Mouse (Mus musculus) megakaryocyte progenitor cell, adult 5-6 weeks (primary cell): Measurements from ENCODE around the gene I0C0044D17Rik. TPM values are rescaled to one million over a fixed set of nuclear protein-coding genes. Genes with fewer than 3 reads are reported as not detected.

ENCODE experiments used
- ATAC-seq: replicated peaks from 2 replicates; pipeline ENCODE4 v1.8.0; 2016; ENCODE audit warnings: mild to moderate bottlenecking, moderate TSS enrichment, inconsistent platforms; ENCODE audit not compliant: poor library complexity
- total RNA-seq, 2 experiments: library from RNA; stranded (forward) in 1 of 2; stranded (reverse) in 1 of 2; fragments of 157-497, 149-512 nt in 1 of 2; fragments of 200-1000 nt in 1 of 2; gene quantifications; 2 replicates each; pipeline versions ENCODE4 v1.2.3 to v1.2.4; 2015 to 2017

The I0C0044D17Rik gene
- total RNA-seq, 2 experiments from 2014 or later: not detected

DNA sequence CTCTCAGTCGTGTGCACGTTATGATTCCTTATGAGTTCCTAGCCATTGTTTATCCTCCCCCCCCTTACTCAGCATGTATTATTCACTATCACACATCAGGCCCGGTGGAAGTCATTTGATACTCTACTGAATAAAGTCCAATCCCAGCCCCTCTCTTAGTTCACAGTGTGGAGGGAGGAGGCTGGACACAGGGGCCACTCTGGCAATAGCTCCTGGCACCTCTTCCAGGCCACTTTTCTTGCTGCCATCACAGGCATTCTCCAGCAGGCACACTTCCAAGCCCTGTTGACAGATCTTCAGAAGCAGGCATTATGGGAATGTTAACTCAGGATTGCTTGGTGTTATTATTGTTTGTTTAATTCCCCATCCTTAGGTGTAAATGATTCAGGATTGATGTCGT lies 11.1 kb upstream of the I0C0044D17Rik start:
- ATAC-seq: no peak

DNA sequence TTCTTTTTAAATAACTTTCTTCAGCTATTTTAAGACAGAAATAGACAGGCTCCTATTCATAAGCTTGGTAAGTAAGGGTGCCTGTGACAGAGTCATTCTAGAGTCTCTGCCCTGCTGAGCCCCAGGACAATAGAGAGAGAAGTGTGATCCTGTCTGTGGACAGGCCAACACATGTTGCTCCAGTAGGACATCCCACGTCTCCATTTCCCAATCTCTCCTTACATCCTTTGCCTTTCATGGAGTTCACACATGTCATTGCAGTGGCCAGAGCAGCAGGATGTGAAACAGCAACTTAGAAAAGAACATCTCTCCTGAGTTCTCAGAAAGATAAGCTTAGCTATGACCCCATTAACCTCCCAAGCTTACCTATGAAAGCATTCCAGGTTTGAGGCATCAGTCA lies 8.1 kb upstream of the I0C0044D17Rik start:
- no peak for ATAC-seq

DNA sequence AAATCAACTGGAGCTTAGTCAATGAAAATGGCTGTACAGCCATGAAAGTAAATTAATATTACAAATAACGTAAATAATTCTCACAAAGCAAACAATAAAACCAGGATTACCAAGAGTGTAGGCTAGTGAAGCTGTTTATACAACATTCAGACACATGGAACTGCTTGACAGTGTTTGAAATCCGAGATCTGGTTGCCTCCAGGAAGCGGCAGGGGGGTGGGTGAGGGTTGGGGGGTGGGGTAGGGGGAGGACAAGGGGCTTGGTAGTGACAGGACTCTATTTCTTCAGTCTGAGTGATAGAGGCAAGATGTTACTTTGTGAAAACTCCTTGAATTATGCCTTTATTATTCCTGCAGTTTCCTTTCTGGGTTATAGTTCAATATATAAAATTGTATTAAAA lies 3.1 kb upstream of the I0C0044D17Rik start:
- ATAC-seq: no peak

DNA sequence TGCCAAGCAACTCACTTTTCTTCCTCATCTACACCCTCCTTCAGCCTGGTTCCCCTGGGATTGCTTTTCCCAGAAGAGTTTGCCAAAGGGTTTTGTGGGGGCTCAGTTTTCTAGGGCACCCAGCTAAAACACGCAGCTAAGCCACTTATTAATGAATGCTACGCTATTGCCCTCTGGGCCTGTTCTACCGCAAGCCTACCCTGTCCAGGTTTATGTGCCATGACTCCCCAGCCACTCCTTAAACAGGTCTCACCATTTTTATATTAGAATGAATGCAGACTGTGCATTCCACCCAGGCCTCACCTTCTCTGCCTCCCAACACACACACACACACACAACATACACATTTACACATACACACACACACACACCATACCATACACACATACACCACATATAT lies 593 bp downstream of the I0C0044D17Rik start:
- no peak for ATAC-seq

DNA sequence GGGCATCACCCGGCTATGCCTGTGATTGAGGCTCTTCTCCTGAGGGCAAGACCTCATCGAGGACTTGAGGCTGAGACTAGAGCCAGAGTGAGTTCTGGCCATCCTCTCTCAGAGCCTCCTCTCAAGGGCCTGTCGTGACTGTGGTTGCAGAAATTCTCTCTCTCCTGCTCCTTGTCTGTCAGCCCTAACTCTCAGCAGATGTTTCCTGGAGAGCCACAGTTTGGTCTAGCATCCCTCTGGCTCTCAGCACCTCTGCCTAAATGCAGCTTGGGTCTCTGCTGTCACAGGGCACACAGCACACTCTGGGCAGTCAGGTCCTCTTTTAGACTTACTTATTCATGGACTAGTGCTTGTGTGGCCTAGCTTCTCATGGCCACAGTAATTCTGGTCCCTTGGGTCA lies 1.2 kb downstream of the I0C0044D17Rik start:
- no peak for ATAC-seq

DNA sequence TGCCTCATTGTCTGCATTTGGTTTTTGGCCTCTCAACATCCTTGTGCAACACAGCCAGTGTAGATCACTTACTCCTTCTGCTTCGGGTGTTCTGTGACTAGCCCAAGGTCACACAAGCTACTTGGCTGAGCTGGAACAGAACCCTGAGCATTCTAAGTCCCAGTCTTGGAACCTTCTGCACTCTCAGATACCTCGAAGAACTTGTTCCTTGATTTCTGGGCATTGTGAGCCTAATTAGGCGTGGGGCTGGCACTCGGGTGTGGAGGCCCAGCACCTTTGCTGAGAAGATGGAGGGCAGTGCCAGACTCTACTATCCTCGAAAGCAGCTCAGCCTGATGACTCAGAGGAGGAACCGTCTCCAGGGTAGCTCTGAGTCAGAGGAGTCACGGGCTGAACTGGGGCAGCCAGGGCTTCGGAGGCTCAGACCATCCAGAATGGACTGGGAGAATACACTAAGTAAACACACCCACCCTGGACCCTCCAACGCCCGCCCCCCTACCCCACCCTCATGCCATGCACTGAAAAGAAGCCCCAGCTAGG lies 4.4 kb downstream of the I0C0044D17Rik start:
- no peak for ATAC-seq

DNA sequence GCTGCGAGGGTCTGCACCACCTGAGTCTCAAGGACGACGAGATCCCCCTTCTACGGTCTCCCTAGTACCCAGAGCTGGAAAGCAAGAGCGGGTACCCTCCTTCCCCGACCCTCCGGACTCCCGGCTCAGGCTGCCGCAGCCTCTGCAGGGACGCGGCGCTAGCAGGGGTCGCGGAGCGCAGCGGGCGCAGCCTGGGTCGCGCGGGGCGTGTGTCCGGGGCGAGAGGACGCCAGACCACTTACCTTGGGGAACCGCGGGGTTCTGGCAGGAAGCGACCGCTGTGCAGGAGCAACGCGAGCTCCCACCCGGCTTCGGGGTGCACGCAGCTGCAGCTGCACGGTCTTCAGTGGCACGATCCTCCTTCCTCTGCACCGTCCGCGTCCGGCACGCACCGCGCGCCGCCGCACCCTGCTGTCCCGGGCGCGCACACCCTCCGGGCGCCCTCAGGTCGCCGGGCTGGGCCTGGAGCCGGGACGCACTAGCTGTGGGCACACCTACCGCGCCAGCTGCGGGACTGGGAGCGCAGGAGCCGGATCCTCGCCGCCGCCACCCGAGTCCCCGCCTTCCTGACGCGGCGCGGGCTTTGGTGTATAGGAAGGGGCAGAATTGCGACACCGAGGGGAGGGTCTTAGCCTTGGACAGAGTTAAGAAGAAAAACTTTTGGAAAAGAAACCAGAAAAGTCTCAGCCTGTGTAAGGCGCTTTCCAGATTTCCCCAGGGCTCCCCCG lies 6.3 kb downstream of the I0C0044D17Rik start, which contains the start of gene Kank4:
TSS of gene Kank4 (minus strand) at position 354 of the 728 bp plus-strand sequence.
- peak; percentile 50 for ATAC-seq

DNA sequence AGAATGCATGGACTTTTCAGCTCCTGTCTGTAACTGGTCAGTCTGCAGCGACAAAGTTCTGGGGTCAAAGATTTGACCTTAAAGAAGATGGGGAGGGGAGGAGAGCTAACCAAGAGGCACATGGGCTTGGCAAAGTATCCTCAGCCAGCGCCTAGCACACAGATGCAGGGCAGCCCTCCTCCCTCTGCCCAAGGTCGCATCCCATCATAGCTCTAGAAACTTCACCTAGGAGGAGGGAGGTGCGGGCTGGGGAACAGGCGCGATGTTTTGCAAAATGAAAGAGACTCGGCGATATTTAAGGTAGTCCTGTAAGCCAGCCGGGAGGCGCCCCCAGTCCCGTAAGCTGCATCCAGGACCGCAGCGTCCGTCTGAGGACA lies 6.8 kb downstream of the I0C0044D17Rik start:
- ATAC-seq: no peak

DNA sequence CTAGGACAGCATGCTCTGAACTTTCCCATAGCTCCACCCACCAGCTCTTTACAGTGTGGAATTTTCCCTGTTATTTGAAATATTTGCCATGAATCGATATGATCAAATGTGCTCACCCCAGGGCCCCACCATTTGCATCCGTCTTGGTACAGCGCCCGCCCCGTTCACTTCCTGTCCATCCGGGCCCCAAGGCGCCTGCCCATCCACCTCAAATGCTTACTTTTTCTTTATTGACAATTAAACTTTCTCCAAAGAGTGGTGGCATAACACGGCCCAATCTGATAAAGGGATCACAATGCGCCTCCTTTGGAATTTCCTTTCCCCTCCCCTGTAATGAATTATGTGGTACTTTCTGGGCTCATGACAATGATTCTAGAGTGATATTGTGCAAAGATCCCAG lies 17.3 kb downstream of the I0C0044D17Rik start:
- no peak for ATAC-seq

DNA sequence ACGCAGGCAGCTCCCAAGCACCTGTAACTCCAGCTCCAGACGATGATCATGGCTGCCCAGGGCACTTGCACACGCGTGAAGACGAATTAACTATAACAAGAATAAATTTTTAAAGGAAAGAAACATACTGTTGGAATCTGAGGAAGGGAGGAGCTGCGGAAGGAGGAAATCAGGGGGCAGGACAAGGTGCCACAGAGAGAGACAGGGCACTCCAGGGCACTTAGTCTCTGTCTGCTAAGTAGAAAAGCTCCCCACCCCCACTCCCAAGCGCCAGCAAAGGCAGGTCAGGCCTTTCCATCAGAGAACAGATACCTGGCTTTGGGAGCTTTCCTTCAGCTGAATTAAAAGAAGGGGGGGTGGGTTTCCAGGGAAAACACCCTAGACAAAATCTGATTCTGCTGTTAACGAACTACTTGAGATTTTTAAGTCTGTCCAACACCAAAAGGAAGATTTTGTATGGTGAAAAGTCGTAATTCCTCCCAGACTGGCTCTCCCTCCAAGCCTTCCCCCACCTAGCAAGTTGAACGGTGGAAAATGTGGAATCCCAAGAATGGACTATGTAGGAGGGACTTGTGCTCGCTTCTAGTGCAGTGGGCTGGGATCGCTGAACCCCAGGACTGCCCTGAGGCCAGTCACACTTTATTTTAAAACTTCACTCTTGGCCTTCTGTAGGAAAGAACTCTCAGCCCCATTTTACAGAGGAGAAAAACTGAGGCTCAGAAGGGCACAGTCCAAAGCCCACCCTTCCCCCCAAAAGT lies 18.2 kb downstream of the I0C0044D17Rik start:
- no peak for ATAC-seq

DNA sequence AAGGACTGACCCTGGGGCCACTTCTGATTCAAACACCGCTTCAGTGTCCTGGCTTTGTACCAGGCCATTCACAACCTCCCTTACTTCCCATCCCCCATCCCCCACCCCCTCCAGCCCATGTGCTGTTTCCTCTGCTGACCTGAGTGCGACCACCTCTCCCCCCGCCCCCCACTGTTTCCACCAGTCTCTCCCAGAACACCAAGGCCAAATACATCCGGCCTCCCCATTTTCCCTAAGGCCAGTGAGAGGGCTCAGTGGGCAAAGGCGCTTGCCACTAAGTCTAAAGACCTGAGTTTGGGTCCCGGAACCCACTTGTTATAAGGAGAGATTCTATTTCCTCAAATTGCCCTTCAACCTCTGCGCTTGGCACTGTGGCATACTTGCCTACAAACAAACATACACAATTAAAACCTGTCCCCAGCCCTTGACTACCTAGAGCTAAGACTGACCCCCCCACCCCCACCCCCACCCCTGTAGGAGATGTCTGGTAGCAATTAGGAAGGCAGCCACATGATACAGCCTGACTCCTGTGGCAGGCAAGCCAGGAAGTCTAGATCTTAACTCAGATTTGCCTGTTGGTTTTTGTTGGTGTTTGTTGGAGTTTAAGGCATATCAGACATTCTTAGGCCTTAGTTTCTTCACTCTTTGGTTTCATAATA lies 19.0 kb downstream of the I0C0044D17Rik start:
- no peak for ATAC-seq

DNA sequence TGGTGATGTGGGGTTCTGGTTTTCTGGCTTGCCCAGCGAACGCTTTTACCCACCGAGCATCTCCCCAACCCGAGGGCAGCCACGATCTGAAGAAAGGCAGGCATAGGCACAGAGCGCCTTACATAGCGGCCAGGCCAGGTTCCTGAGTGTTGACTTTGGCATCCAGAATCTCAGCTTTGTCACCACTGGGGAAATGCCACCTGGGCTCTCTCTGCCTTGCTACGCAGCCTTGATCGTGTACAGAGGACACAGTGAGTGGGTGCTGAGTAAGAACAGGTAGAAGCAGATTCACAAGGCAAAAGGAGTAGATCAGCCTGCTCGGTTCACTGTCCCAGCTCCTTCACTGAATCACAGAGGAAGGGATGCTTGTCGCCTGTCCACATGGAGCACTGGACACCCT lies 21.9 kb downstream of the I0C0044D17Rik start:
- ATAC-seq: no peak

DNA sequence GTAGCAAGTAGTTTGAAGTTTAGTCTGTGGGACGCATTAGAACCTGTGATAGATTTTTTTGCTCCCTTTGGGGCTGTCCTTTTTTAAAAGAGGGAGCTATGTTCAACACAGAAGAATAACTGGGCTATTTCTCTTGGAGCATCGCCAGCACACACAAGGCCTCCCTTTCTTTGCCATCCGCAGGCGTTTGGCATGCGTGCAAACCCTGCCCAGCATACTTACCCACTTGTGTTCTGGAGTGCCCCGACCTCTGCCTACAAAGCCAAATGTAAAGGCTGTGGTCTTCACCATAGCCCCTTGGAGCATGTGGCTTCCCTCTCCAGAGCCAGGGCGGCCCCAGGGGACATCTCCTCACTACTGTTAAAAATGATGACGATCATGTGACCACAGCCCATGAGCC lies 22.8 kb downstream of the I0C0044D17Rik start:
- no peak for ATAC-seq

DNA sequence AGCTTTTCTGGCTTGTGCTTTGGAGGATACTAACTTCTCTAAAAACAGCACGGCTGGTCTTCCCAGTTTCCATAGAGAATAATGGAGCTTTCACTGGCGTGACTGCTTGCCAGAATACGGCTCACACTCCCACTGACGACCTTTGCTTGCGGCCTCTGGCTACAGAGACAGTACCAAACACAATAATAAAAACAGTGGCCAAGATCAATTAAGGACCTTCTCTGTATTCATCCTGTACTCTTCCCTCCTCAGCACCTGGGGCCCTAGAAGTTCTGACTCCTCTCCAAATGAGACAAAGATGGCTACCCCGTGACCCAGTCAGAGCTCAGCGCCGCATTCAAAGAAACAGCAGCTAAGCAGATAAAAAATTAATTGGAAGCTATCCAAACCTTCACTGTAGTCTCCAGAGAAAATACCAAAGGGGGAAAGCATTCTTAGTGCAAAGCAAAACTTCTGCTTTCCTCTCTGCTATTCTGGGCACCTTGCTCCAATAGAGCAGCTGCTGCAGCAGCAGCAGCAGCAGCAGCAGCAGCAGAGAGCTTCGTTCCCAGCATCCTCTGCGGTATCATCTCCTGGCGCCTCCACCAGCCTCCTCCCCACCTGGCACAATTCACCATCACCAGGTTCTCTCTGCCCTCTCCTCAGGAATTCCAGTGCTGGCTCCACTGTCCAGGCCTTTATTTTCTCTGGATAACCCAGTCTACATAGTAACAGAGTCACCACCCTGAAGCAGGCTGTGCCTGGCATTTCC lies 26.9 kb downstream of the I0C0044D17Rik start:
- ATAC-seq: no peak

DNA sequence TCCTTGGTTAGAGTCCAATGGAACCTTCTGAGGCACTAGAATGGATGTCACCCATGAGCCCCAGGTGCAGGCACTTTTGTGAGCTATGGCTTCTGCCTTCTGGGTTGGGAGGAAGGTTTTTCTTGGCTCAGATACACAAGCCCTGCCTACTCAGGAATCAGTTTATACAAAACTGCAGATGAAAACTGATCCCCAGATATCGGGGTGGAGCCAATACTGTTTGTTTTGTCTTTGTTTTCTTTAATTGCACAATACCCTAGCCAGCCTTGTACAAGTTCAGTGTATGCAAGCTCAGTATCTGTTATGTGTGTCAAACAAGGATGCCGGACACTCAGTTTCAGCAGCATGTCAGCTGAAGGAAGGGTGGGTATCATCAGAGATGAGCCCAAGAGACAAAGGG lies 28.4 kb downstream of the I0C0044D17Rik start:
- ATAC-seq: no peak

DNA sequence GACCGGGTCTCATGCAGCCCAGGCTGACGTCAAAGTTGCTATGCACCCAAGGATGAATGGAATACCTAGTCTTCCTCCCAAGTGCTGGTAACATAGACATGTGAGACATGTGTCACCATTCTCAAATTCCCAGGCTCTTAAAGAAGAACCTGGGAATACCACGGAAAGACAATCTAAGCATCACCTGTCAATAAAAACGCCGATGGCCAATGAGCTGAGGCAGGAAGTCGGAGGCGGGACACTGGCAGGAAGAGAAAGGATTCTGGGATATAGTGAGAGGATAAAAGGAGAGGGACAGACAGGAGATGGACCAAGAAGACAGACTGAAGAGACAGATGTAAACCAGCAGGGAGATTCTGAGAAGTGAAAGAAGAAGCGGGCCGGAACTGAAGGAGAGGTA lies 30.2 kb downstream of the I0C0044D17Rik start:
- ATAC-seq: no peak

DNA sequence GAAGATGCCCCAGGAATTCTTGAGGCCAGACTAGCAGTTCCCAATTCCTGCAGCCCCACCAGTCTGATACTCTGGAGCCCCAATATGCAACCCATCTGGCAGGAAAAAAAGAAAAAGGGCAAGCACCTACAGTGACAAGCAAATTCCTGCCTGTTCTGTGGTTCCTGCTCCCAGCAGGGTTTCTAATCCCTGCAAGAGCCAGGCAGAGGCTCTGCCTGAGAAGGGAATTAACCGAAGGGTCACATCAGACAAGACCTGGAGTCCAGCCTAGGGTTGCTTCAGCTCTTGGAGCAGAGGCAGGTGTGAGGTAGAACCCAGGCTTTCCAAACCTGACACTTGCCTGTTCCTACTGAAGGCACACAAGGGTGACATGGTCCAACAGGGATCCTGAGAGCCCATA lies 32.9 kb downstream of the I0C0044D17Rik start:
- ATAC-seq: no peak

DNA sequence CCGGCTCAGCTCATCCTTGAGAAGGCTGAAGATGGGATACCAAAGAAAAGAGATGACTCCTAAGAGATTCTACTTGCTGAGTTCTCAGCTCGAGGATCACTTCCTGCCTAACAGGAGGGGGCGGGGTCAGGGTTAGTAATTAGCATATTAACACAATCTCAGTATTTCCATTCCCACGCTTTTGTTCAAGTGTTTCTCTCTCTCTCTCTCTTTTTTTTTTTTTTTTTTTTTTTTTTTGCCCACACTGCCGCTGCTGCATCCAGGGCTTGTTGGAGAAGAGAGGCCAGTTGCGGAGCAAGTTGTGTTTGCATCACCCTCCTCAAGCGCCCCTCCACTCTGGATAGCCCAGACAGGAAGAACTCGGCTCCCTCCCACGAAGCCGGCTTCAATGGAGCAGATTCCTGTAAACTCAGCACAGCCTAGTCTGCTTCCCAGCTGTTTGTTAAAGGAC lies 33.8 kb downstream of the I0C0044D17Rik start:
- no peak for ATAC-seq

DNA sequence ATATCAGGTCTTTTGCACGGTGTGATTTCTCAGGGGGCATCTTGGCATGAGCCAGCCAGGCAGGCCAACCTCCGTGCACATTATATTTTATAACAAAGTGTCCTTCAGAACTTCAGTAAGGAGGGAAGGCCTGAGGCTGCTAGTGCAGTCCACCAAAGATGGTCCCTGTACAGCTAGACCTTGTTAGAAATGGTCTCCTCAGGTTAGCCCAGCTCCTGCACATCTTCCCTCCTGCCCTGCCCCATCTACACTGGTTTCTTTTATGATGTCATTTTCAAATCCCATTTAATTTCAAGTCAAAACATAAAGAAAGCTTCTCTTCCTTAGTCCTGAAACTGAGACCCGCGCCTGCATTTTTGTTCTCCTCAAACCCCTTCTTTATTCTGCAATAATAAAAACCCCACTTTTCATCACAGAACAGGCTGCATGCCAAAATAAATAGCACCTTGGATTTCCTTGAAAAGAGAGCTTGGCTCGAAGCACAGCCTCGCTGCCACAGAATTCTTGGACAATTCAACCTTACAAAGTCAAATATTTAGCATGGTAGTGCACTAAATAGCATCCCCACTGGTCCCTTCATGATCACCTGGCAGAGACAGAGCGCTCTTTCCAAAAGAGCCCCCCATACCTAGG lies 34.4 kb downstream of the I0C0044D17Rik start:
- no peak for ATAC-seq

DNA sequence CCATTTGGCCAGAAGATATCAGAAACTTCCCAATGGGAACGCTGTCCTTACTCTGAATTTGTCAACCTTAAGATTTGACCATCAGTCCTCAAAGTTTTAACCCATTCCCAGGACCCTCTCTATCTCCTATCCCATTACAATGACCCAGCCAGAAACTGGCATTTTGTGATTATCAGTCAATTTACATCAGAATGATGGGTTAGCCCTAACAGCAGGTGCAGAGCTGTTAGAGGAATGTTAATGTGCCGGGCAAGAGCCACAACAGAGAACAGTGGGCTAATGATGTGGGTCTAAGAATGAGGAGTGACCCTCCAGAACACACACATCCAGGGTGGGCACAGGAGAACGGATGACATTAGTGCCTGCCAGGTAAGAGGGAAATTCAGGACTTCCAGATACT lies 37.4 kb downstream of the I0C0044D17Rik start:
- ATAC-seq: no peak
